8 mouse cellular contexts compared by ENCODE assay signal in the genomic region with DNA sequence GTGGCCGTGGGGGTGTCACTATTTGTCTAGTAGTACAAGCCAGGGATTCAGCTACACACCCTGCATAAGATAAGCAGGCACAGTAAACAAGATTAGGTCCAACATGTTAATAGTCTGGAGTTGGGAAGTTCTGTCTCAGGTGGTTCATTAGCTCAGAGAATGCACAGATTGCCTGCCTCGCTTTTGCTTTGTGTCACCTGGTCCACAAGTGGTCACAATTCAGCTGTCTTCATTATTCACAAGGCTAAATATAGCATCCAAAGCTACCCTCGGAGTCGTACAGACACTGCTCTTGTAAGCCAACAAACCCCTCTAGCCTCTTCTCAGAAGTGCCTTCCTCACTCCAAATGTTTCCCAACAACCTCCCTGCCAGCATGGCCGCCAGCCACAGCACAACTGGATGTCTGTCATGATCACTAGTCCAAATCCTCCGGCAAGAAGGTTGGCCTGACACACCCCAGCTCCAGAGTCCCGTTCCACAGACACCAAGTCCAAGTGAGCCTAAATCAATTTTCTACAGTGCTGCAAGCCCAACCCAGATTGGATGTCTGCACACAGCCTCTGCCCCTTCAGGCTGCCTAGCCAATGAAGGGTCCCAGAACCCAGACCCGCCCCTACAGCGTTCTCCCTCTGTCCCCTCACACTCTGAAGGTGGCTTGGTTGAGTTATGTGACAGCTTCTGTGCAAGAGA. TPM values are rescaled to one million over a fixed set of nuclear protein-coding genes. Genes with fewer than 3 reads are reported as not detected.
DNase-seq lines count a peak whose midpoint lies in the region; ATAC-seq and TF ChIP-seq lines count a peak whose summit lies in the region.

No protein-coding gene starts in this region.

- peaks cover 6% of the 10 kb centered on the region for H3K4me1 ChIP-seq in embryonic facial prominence, embryonic 12.5 days
- H3K4me1 ChIP-seq in heart, embryonic 13.5 days, result peaks cover 50% of the 10 kb centered on the region
- peaks cover 22% of the 10 kb centered on the region for H3K4me1 ChIP-seq in kidney, embryonic 15.5 days
- H3K4me1 ChIP-seq in lung, embryonic 16.5 days (replicated peaks; ENCODE audit: control insufficient read depth, insufficient read depth, low read length), result peaks cover 10% of the 10 kb centered on the region
- H3K4me1 ChIP-seq in neural tube, embryonic 15.5 days, result peaks cover 16% of the 10 kb centered on the region

- POLR2A ChIA-PET in Patski (lab: Charles Lee), result interaction anchor here (1.4 kb wide), 1 partner anchor 234 kb away, joined by 3 read pairs; no protein-coding TSS in a partner anchor

- peak overlapping the region; percentile 96 for H3K4me2 ChIP-seq in embryonic facial prominence, embryonic 12.5 days (replicated peaks)
- H3K4me2 ChIP-seq in heart, embryonic 13.5 days, result peak overlapping the region; percentile 98
- peak overlapping the region; percentile 97 for H3K4me2 ChIP-seq in kidney, embryonic 15.5 days
- H3K4me2 ChIP-seq in lung, embryonic 16.5 days (ENCODE audit: low read depth, low read length), result peak overlapping the region; percentile 98
- H3K4me2 ChIP-seq in neural tube, embryonic 15.5 days, result peak overlapping the region; percentile 96

- no peaks in the 10 kb centered on the region for H3K79me2 ChIP-seq in C2C12 (ENCODE audit: control insufficient read depth, insufficient read depth)

- no peak for DNase-seq in Patski (ENCODE audit: low read depth, low spot score)

- in situ Hi-C loops in Patski (cut with MboI; ENCODE audit: low pct_unique_long_range_greater_than_20kb), result no loop called here

- peak overlapping the region; percentile 40; the same call in 1 of the 2 replicates for H3K9ac ChIP-seq in embryonic facial prominence, embryonic 12.5 days
- H3K9ac ChIP-seq in heart, embryonic 13.5 days, result peak overlapping the region; percentile 82
- H3K9ac ChIP-seq in kidney, embryonic 15.5 days, result peak overlapping the region; percentile 59
- peak overlapping the region; percentile 70 for H3K9ac ChIP-seq in lung, embryonic 16.5 days (ENCODE audit: low read length)
- peak overlapping the region; percentile 49 for H3K9ac ChIP-seq in neural tube, embryonic 15.5 days (replicated peaks)

- WGBS in embryonic facial prominence, embryonic 12.5 days, result 26% methylated on average over 9 of the region's 9 CpGs
- 17% methylated on average over 9 of the region's 9 CpGs for WGBS in heart, embryonic 13.5 days
- WGBS in kidney, embryonic 15.5 days, result 24% methylated on average over 9 of the region's 9 CpGs
- WGBS in lung, embryonic 16.5 days, result 18% methylated on average over 9 of the region's 9 CpGs
- WGBS in neural tube, embryonic 15.5 days, result 34% methylated on average over 9 of the region's 9 CpGs

- H3K79me3 ChIP-seq in C2C12 (ENCODE audit: low read depth), result no peaks in the 10 kb centered on the region

- TF ChIP-seq CTCF in C2C12 (IDR thresholded peaks at IDR 0.05; ENCODE audit: control insufficient read depth, insufficient read depth, insufficient read length) (no peak), Patski (IDR thresholded peaks at IDR 0.05) (no peak)

- peaks cover 37% of the 10 kb centered on the region for H3K27me3 ChIP-seq in C2C12 (ENCODE audit: control insufficient read depth, insufficient read depth, insufficient read length)
- no peaks in the 10 kb centered on the region for H3K27me3 ChIP-seq in Patski
- no peaks in the 10 kb centered on the region for H3K27me3 ChIP-seq in embryonic facial prominence, embryonic 12.5 days
- H3K27me3 ChIP-seq in heart, embryonic 13.5 days (replicated peaks), result peaks cover 11% of the 10 kb centered on the region
- 0 out of 2 replicates have a peak, but pooled peaks cover 4% of the 10 kb centered on the region for H3K27me3 ChIP-seq in kidney, embryonic 15.5 days
- H3K27me3 ChIP-seq in lung, embryonic 16.5 days (ENCODE audit: control insufficient read depth, insufficient read depth, low read depth, low read length), result no peaks in the 10 kb centered on the region
- peaks cover 4% of the 10 kb centered on the region; the same call in 1 of the 2 replicates for H3K27me3 ChIP-seq in neural tube, embryonic 15.5 days (replicated peaks)

- H3K4me3 ChIP-seq in C2C12 (ENCODE audit: insufficient read depth, poor library complexity, severe bottlenecking), result peak overlapping the region; percentile 21
- H3K4me3 ChIP-seq in embryonic facial prominence, embryonic 12.5 days, result peak overlapping the region; percentile 67
- peak overlapping the region; percentile 86 for H3K4me3 ChIP-seq in heart, embryonic 13.5 days
- H3K4me3 ChIP-seq in kidney, embryonic 15.5 days (replicated peaks), result peak overlapping the region; percentile 71
- peak overlapping the region; percentile 67 for H3K4me3 ChIP-seq in lung, embryonic 16.5 days (ENCODE audit: low read length)
- peak overlapping the region; percentile 74 for H3K4me3 ChIP-seq in neural tube, embryonic 15.5 days (replicated peaks)

- H3ac ChIP-seq in C2C12 (ENCODE audit: control insufficient read depth, insufficient read length, low read depth), result peak overlapping the region; percentile 40

- H3K27ac ChIP-seq in embryonic facial prominence, embryonic 12.5 days, result no peak overlapping the region
- peak overlapping the region; percentile 81 for H3K27ac ChIP-seq in heart, embryonic 13.5 days (replicated peaks)
- H3K27ac ChIP-seq in kidney, embryonic 15.5 days, result peak overlapping the region; percentile 54; the same call in 1 of the 2 replicates
- no peak overlapping the region for H3K27ac ChIP-seq in lung, embryonic 16.5 days (ENCODE audit: low read length)
- no peak overlapping the region for H3K27ac ChIP-seq in neural tube, embryonic 15.5 days (replicated peaks)

- H3K9me3 ChIP-seq in embryonic facial prominence, embryonic 12.5 days, result no peaks in the 10 kb centered on the region
- H3K9me3 ChIP-seq in heart, embryonic 13.5 days, result no peaks in the 10 kb centered on the region
- no peaks in the 10 kb centered on the region for H3K9me3 ChIP-seq in kidney, embryonic 15.5 days (replicated peaks)
- H3K9me3 ChIP-seq in lung, embryonic 16.5 days (ENCODE audit: control insufficient read depth, low read length), result no peaks in the 10 kb centered on the region
- no peaks in the 10 kb centered on the region for H3K9me3 ChIP-seq in neural tube, embryonic 15.5 days (replicated peaks)

- H3K36me3 ChIP-seq in C2C12 (ENCODE audit: control insufficient read depth, insufficient read depth), result no peaks in the 10 kb centered on the region
- no peaks in the 10 kb centered on the region for H3K36me3 ChIP-seq in embryonic facial prominence, embryonic 12.5 days
- H3K36me3 ChIP-seq in heart, embryonic 13.5 days, result no peaks in the 10 kb centered on the region
- H3K36me3 ChIP-seq in kidney, embryonic 15.5 days, result no peaks in the 10 kb centered on the region
- no peaks in the 10 kb centered on the region for H3K36me3 ChIP-seq in lung, embryonic 16.5 days (ENCODE audit: control insufficient read depth, insufficient read depth, low read length)
- H3K36me3 ChIP-seq in neural tube, embryonic 15.5 days, result no peaks in the 10 kb centered on the region

- CTCF ChIA-PET in Patski (lab: Charles Lee), result no interaction called here

- ATAC-seq in Patski, result peak; percentile 31
- no peak for ATAC-seq in embryonic facial prominence, embryonic 12.5 days (ENCODE audit: insufficient number of reproducible peaks, insufficient read depth, low FRiP score, low TSS enrichment)
- ATAC-seq in heart, embryonic 13.5 days (ENCODE audit: extremely low read depth, insufficient number of reproducible peaks, low FRiP score, low TSS enrichment), result no peak; the same call in 1 of the 2 replicates
- ATAC-seq in kidney, embryonic 15.5 days (replicated peaks; ENCODE audit: low FRiP score), result peak; percentile 81
- peak; percentile 56 for ATAC-seq in lung, embryonic 16.5 days (ENCODE audit: low read depth)
- ATAC-seq in neural tube, embryonic 15.5 days (ENCODE audit: low FRiP score), result peak; percentile 14; the same call in 1 of the 2 replicates
- ATAC-seq in erythroid progenitor cell, adult 5-6 weeks (replicated peaks; ENCODE audit: low FRiP score, poor library complexity, severe bottlenecking), result no peak

TF ChIP-seq in C2C12, 6 proteins besides CTCF, POLR2A, EP300 and RAD21:
- TF ChIP-seq MAX (IDR thresholded peaks at IDR 0.05) (no peak), CEBPB (IDR thresholded peaks at IDR 0.05; ENCODE audit: low read depth) (no peak), FOSL1 (IDR thresholded peaks at IDR 0.05; ENCODE audit: insufficient read depth, low read length, poor library complexity, severe bottlenecking) (no peak), USF1 (IDR thresholded peaks at IDR 0.05; ENCODE audit: low read depth) (no peak), MYOD1 (IDR thresholded peaks at IDR 0.05; ENCODE audit: control insufficient read depth, insufficient read length, low read depth) (no peak), MYOG (IDR thresholded peaks at IDR 0.05; ENCODE audit: control insufficient read depth, extremely low read depth, insufficient read length) (no peak)

RNA-seq across cellular contexts. Expression of a gene that starts 4.5 kb away (rescaled TPM):
- 0.21 TPM for polyA plus RNA-seq in C2C12 (2012; fragmentation: generic; extraction: Trizol)
- 2.6 TPM for polyA plus RNA-seq in Patski (2021)
- polyA plus RNA-seq in embryonic facial prominence, embryonic 12.5 days (2016; fragmentation: Nextera tagmentation; extraction: Ambion mirVana), result 5.4 and 6.4 TPM in 2 replicates
- polyA plus RNA-seq in heart, embryonic 13.5 days (2015; fragmentation: Nextera tagmentation; extraction: Ambion mirVana), result 26.3 and 28.3 TPM in 2 replicates
- 18.4 and 18.6 TPM in 2 replicates for polyA plus RNA-seq in kidney, embryonic 15.5 days (2015; fragmentation: Nextera tagmentation; extraction: Ambion mirVana)
- 11.2 and 15.5 TPM in 2 replicates for polyA plus RNA-seq in lung, embryonic 16.5 days (2015; fragmentation: Nextera tagmentation; extraction: Ambion mirVana)
- polyA plus RNA-seq in neural tube, embryonic 15.5 days (2015; fragmentation: Nextera tagmentation; extraction: Ambion mirVana), result 3.4 and 5.8 TPM in 2 replicates
- 1.7 TPM in 1 of 2 replicates, not detected in the other for total RNA-seq in erythroid progenitor cell, adult 5-6 weeks (2015; ENCODE audit: low replicate concordance)
- 0.90 TPM in 1 of 2 replicates, not detected in the other for total RNA-seq in erythroid progenitor cell, adult 5-6 weeks (2017; ENCODE audit: low replicate concordance)

Comparison
In these comparisons a context has a peak if more than half of its experiments do, and no peak if none do; other contexts are left out.
1. H3K4me3 ChIP-seq: peak in every context shown above with its lines; median percentile 86 in heart, embryonic 13.5 days; 74 in neural tube, embryonic 15.5 days; 71 in kidney, embryonic 15.5 days; 67 in embryonic facial prominence, embryonic 12.5 days; 67 in lung, embryonic 16.5 days; 21 in C2C12.
2. ATAC-seq: peak in Patski (single experiment), kidney, embryonic 15.5 days (single experiment), lung, embryonic 16.5 days (single experiment) and neural tube, embryonic 15.5 days (single experiment); none in embryonic facial prominence, embryonic 12.5 days (single experiment), heart, embryonic 13.5 days (single experiment) and erythroid progenitor cell, adult 5-6 weeks (single experiment).
3. H3K27ac ChIP-seq: peak in heart, embryonic 13.5 days (single experiment) and kidney, embryonic 15.5 days (single experiment); none in embryonic facial prominence, embryonic 12.5 days (single experiment), lung, embryonic 16.5 days (single experiment) and neural tube, embryonic 15.5 days (single experiment).
4. Peak in every context shown above with its lines, with median percentiles within 50 percentile points of each other: H3K4me2 ChIP-seq and H3K9ac ChIP-seq.